Mouse (Mus musculus) E14TG2a.4 (cell line): ENCODE measurements around the gene Rnf169.
A peak's percentile ranks its signal among the peaks of the same experiment; 100 is the strongest.
"Not testable (repeated sequence)": the region's sequence is repeated elsewhere in the genome, so short reads cannot be mapped to it uniquely, and the experiment has no call there.

Experiments used
- H3K27me3 ChIP-seq: 2 replicates; pipeline ENCODE4 v1.6.1; 2014; ENCODE audit warnings: low read length, control low read depth; ENCODE audit not compliant: insufficient read depth
- H3K36me3 ChIP-seq: 2 replicates; pipeline ENCODE4 v1.6.1; 2014; ENCODE audit warnings: low read length, control low read depth; ENCODE audit not compliant: insufficient read depth
- H3K4me1 ChIP-seq: replicated peaks from 2 replicates; pipeline ENCODE4 v1.6.1; 2014; ENCODE audit warnings: low read depth, low read length, control low read depth
- H3K4me3 ChIP-seq: replicated peaks from 2 replicates; pipeline ENCODE4 v1.5.1; 2014; ENCODE audit warnings: mild to moderate bottlenecking, low read length
- H3K9me3 ChIP-seq: 2 replicates; pipeline ENCODE4 v1.6.1; 2014; ENCODE audit warnings: low read length, control low read depth
- CTCF ChIP-seq: conservative IDR thresholded peaks from 2 replicates; pipeline ENCODE4 v1.5.1; 2014; ENCODE audit warnings: low read length
- NANOG ChIP-seq: IDR thresholded peaks from 2 replicates; pipeline ENCODE4 v1.6.1; 2014; ENCODE audit warnings: borderline replicate concordance, low read length, mixed read lengths
- POU5F1 ChIP-seq: IDR thresholded peaks from 2 replicates; pipeline ENCODE4 v1.6.1; 2014; ENCODE audit warnings: low read length, borderline replicate concordance

Gene Rnf169

DNA sequence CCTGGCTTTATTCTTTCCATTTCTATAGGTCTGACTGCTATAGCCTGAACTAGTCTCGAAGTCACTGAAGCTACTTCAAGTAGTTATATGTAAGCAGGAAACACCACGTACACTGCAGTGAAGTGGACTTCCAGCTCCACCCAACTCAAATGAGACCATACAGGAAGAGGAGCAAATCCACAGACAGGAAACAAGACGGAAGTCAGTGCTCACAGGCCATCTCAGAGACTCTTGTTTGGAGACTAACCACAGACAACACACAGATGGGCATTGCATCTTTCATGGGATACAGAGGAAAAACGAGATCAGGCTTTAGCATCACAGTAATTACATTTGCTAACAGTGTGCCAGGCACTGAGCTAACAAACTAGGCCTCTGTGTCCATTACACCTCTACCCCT lies 33.9 kb downstream of the Rnf169 start:
- peaks cover 21% of the 10 kb centered on the region for H3K4me1 ChIP-seq
- no peaks in the 10 kb centered on the region for H3K9me3 ChIP-seq
- H3K27me3 ChIP-seq = no peaks in the 10 kb centered on the region
- no peak for TF ChIP-seq NANOG
- TF ChIP-seq CTCF = no peak
- no peak for TF ChIP-seq POU5F1
- no peak overlapping the region for H3K4me3 ChIP-seq
- H3K36me3 ChIP-seq = peaks cover 74% of the 10 kb centered on the region

DNA sequence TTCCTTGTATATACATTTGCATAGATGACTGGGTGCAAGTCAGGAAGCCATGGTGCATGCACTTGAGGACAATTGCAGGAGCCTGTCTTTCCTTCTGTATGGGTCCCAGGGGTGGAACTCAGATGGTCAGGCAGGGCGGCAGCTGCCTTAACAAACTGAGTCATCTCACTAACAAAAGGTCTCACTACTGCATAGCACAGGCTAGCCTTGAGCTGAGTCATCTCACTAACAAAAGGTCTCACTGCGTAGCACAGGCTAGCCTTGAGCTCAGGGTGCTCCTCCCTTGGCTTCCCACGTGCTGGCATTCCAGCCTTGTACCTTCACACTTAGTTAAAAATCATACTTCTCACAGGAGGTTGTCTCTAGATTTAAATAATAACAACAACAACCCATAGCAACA lies 34.3 kb downstream of the Rnf169 start:
- no peak for TF ChIP-seq POU5F1
- TF ChIP-seq CTCF = no peak
- no peak for TF ChIP-seq NANOG
- Histone ChIP-seq H3K4me3 (no peak overlapping the region), H3K36me3 (peaks cover 78% of the 10 kb centered on the region), H3K27me3 (no peaks in the 10 kb centered on the region), H3K9me3 (no peaks in the 10 kb centered on the region), H3K4me1 (peaks cover 21% of the 10 kb centered on the region)

DNA sequence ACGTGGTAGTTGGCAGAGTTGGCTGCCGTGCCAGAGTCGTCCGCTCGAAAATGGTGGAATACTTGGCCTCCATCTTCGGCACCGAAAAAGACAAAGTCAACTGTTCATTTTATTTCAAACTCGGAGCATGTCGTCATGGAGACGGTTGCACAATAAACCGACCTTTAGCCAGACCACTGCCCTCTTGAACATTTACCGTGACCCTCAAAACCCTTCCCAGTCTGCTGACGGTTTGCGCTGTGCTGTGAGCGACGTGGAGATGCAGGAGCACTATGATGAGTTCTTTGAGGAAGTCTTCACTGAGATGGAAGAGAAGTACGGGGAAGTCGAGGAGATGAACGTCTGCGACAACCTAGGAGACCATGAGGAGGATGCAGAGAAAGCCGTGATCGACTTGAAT lies 35.2 kb downstream of the Rnf169 start:
- not testable (repeated sequence) for H3K4me3 ChIP-seq, H3K27me3 ChIP-seq, H3K9me3 ChIP-seq
- H3K36me3 ChIP-seq = peaks cover 84% of the 10 kb centered on the region
- peaks cover 21% of the 10 kb centered on the region for H3K4me1 ChIP-seq

DNA sequence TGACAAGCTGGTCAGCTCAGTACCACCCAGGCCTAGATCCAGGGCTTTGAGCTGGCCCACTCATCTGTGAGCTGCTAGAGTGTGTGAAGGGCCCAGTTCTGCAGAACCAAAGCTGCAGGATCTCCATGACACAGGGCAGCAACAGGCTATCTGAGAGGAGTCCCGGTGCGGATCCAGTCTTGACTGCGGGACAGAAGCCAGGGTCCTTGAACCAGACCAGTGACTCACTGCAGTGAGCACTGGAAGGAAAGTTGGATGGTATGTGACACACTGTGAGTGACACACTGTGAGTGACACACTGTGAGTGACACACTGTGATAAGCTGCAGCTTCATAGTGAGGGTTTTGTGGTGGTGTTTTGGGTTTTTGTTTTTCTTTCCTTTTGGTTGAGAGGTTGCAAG lies 35.7 kb downstream of the Rnf169 start:
- Histone ChIP-seq H3K9me3 (no peaks in the 10 kb centered on the region), H3K4me1 (peaks cover 21% of the 10 kb centered on the region), H3K27me3 (no peaks in the 10 kb centered on the region), H3K36me3 (peaks cover 85% of the 10 kb centered on the region), H3K4me3 (no peak overlapping the region)
- TF ChIP-seq CTCF = no peak
- TF ChIP-seq NANOG = no peak
- TF ChIP-seq POU5F1 = no peak

DNA sequence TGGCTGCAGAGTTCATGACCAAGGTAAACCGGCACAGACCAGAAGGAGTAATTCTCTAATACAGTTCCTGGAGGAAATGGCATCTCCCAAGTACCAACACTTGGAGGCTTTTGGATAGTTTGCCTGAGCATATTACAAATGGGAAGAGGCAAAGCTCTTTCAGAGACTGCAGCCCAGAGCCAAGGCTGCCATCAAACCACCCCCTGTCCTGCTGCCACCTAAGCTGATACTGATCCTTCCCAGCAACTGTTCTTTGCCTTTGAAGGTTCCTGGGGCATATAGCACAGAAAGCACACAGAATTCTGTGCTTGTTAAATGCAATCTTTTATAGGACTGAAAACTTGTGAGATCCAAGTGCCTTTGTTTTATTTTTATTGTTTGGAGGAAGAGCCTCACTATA lies 39.6 kb downstream of the Rnf169 start:
- no peak for TF ChIP-seq NANOG
- TF ChIP-seq POU5F1 = no peak
- TF ChIP-seq CTCF = no peak
- Histone ChIP-seq H3K36me3 (peaks cover 83% of the 10 kb centered on the region), H3K9me3 (no peaks in the 10 kb centered on the region), H3K4me1 (peaks cover under 1% of the 10 kb centered on the region; the same call in 1 of the 2 replicates), H3K27me3 (no peaks in the 10 kb centered on the region), H3K4me3 (no peak overlapping the region)

DNA sequence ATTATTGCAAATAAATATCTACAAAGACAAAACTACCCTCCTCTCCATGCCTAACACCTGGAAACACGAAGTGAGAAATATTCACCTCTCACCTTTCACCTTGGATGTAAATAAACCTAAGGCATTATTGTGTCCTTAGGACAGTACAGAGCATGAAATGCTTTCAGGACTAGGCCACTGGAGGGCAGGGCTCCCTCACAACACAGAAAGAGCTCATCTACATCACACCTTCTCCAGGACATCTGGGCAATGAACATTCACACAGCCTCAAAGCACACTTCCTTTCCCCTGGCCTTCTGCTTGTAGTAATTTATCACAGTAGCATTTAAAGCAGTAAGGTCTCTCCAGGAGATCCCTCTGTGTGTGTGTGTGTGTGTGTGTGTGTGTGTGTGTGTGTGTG lies 44.5 kb downstream of the Rnf169 start:
- no peaks in the 10 kb centered on the region for H3K9me3 ChIP-seq
- H3K4me1 ChIP-seq = peaks cover 15% of the 10 kb centered on the region
- H3K36me3 ChIP-seq = peaks cover 81% of the 10 kb centered on the region
- H3K4me3 ChIP-seq = no peak overlapping the region
- no peaks in the 10 kb centered on the region for H3K27me3 ChIP-seq
- TF ChIP-seq CTCF = no peak
- no peak for TF ChIP-seq NANOG
- TF ChIP-seq POU5F1 = no peak

DNA sequence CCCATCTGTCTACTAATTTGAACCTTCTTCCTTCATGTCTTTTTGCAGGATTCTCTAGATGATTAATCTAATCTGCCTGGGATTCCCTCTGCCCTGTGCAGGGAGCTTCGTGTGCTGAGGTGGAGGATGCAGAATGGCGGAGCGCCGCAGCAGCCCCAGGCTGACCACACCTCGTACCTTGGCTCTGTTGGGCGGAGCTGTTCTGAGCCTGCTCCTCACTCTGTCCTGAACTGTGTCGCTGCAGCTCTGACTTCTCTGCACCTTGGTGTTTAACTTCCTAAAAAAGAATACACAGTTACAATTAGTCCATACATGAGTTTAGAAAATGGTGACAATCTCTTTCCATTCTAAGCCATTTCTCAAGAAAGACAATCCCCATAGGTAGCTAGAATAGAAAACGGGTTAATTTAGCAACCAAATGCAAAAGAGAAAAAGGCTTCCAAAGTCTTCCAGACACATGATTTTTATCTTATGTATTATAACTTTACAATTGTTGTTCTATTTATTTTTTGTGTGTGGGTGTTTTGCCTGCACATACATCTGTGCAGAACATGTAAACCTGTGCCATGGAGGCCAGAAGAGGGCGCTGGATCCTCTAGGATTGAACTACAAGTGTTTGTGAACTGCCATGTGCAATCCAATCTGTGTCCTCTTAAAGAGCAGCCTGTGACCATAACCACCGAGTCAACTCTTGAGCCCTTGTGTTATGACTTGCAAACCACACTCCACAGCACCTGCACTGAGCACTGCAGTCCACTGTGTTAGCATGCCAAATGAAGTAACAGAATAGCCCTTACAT lies 53.1 kb downstream of the Rnf169 start:
- H3K36me3 ChIP-seq = peaks cover 81% of the 10 kb centered on the region
- peaks cover 21% of the 10 kb centered on the region for H3K4me1 ChIP-seq
- TF ChIP-seq POU5F1 (no peak), CTCF (peak; percentile 28; the same call in 1 of the 2 replicates)
- no peak overlapping the region for H3K4me3 ChIP-seq
- no peaks in the 10 kb centered on the region for H3K9me3 ChIP-seq
- H3K27me3 ChIP-seq = no peaks in the 10 kb centered on the region

DNA sequence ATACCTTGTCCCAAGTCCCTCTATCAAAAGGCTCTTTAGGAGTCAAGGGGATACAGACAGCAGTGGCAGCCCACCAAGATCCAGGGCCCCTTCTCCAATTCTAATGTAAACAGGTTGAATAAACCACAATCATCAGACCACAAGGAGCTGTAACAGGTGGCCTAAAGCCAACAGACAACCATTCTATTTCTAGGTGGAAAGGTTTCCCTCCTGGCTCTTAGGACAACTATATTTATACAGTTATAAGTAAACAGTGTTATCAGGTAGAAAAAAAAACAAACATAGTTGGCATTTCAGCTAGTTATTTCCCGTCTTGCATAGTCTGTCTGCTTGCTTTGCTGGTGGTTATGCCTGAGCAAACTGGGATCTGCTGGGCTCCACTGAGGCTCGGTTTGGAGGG lies 59.8 kb downstream of the Rnf169 start:
- no peaks in the 10 kb centered on the region for H3K9me3 ChIP-seq
- peaks cover 36% of the 10 kb centered on the region for H3K27me3 ChIP-seq
- no peak overlapping the region for H3K4me3 ChIP-seq
- TF ChIP-seq CTCF = no peak
- peaks cover 29% of the 10 kb centered on the region for H3K4me1 ChIP-seq
- H3K36me3 ChIP-seq = peaks cover 54% of the 10 kb centered on the region

DNA sequence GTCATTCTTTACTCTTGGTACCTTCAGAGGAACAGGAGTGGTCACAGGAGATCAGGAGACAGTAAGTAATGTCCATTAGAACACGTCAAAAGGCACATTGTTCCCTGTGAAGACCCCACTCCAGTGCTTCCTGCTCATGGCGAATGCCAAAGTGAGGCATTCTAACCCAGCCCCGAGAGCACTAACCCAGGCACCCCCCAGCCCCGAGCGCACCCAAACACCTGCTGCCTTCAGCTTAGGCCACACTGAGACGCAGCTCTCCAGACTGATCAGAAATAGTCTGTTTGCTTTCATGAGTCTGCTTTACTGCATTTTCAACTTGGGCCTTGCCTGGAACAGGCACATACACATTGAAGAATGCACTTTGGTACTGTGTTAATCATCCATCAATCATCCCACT lies 60.3 kb downstream of the Rnf169 start:
- H3K4me3 ChIP-seq = no peak overlapping the region
- peaks cover 40% of the 10 kb centered on the region for H3K27me3 ChIP-seq
- no peak for TF ChIP-seq POU5F1
- H3K4me1 ChIP-seq = peaks cover 29% of the 10 kb centered on the region
- peaks cover 49% of the 10 kb centered on the region for H3K36me3 ChIP-seq
- H3K9me3 ChIP-seq = no peaks in the 10 kb centered on the region
